Mouse (Mus musculus): ENCODE measurements around the gene Accsl. TPM values are rescaled to one million over a fixed set of nuclear protein-coding genes. Genes with fewer than 3 reads are reported as not detected.

Gene Accsl
- total and polyA plus RNA-seq, 3 experiments = 0.20 TPM; not detected in 2

DNA sequence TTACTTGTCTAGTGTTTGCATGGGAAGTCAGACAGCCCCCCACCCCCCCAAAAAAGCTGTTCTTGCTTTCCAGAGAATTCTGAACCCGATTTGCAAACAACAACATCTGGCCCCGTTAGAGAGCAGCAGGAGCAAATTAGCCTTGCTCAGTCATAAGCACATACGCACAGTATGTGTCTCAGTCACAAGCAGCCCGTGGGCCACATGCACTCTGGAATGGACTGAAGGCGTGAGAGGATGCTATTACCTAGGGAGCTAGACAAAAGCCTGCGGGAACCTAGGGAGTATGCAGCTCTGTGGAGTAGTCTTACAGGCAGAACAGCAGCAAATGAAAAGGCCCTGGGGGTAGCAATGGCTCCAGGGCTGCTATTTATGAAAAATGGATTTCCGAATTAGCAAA, 3.3 kb upstream of the Accsl start:
- Histone ChIP-seq H3K9ac (ENCODE audit: low read depth, low read length) (no peak overlapping the region), H3K36me3 (ENCODE audit: control insufficient read depth, insufficient read depth, low read length) (no peaks in the 10 kb centered on the region), H3K27me3 (ENCODE audit: control insufficient read depth, insufficient read depth, low read length) (no peaks in the 10 kb centered on the region; the same call in 1 of the 2 replicates), H3K27ac (no peak overlapping the region), H3K4me1 (ENCODE audit: control insufficient read depth, insufficient read depth, low read length) (no peaks in the 10 kb centered on the region), H3K79me2 (replicated peaks; ENCODE audit: control insufficient read depth, insufficient read depth, low read length) (no peaks in the 10 kb centered on the region), H3K4me3 (no peak overlapping the region)
- DNase-seq = no peak
- intact Hi-C loops (cut with DNase I) = no loop called here
- 90% methylated on average over 7 of the region's 7 CpGs for WGBS
- TF ChIP-seq CTCF (IDR thresholded peaks at IDR 0.05) = no peak
- TF ChIP-seq POLR2A (IDR thresholded peaks at IDR 0.05; ENCODE audit: insufficient read depth, low read depth, low read length) = no peak
- no peak for TF ChIP-seq EP300 (IDR thresholded peaks at IDR 0.05; ENCODE audit: insufficient read depth, low read depth, low read length)

DNA sequence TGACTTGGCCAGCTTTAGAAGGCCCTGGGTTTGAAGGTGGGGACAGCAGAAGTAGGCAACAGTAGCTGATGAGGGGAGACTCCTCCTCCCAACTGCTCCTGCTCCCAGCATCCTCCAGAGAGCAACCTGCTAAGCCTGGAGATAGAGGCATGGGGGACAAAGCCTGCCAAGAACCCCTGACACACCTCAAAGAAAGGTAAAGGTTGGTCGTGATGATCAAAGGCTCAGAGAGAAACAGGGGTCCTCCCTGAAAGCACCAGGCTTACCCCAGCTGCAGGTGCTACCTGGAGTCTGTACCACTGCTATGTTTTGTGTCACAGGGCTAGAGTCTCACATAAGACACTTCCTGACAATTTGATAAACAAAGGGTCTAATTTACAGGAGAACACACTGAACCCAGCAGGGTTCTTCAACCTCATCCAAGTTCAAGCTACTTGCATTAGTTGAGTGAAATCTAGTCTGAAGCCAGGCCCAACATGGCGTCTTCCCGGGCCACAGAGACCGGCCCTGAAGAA, 2.5 kb upstream of the Accsl start:
- 92% methylated on average over 4 of the region's 4 CpGs for WGBS
- no peaks in the 10 kb centered on the region for H3K4me1 ChIP-seq (ENCODE audit: control insufficient read depth, insufficient read depth, low read length)
- no peaks in the 10 kb centered on the region; the same call in 1 of the 2 replicates for H3K27me3 ChIP-seq (ENCODE audit: control insufficient read depth, insufficient read depth, low read length)
- H3K9ac ChIP-seq (ENCODE audit: low read depth, low read length) = no peak overlapping the region
- TF ChIP-seq EP300 (IDR thresholded peaks at IDR 0.05; ENCODE audit: insufficient read depth, low read depth, low read length) = no peak
- no peaks in the 10 kb centered on the region for H3K79me2 ChIP-seq (replicated peaks; ENCODE audit: control insufficient read depth, insufficient read depth, low read length)
- H3K36me3 ChIP-seq (ENCODE audit: control insufficient read depth, insufficient read depth, low read length) = no peaks in the 10 kb centered on the region
- no peak for DNase-seq
- no peak overlapping the region for H3K4me3 ChIP-seq
- H3K27ac ChIP-seq = no peak overlapping the region
- intact Hi-C loops (cut with DNase I) = loop anchor here (1.0 kb wide), 1 partner anchor 131 kb away; no protein-coding TSS in a partner anchor

DNA sequence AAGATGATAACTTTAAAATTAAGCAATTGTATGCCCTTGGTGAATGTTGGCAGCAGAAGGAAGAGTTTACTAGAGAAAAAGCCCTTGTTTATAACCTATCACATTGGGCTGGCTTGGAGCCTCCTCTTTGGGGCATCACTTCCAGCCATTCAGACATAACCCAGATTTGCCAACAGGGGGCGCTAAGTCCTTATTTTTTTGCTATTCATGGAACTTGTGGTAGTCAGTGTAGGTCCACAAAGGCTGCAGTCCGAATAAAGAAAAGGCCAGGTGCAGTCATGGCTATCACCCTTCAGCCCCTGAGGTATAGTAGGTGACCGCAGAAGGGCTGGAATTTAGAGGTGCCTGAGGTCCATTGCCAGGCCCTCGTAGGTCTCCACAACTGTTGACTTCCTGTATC, 1.9 kb upstream of the Accsl start:
- H3K27me3 ChIP-seq (ENCODE audit: control insufficient read depth, insufficient read depth, low read length) = no peaks in the 10 kb centered on the region; the same call in 1 of the 2 replicates
- no peaks in the 10 kb centered on the region for H3K36me3 ChIP-seq (ENCODE audit: control insufficient read depth, insufficient read depth, low read length)
- no peaks in the 10 kb centered on the region for H3K4me1 ChIP-seq (ENCODE audit: control insufficient read depth, insufficient read depth, low read length)
- H3K4me3 ChIP-seq = no peak overlapping the region
- no peak overlapping the region for H3K9ac ChIP-seq (ENCODE audit: low read depth, low read length)
- H3K79me2 ChIP-seq (replicated peaks; ENCODE audit: control insufficient read depth, insufficient read depth, low read length) = no peaks in the 10 kb centered on the region
- H3K27ac ChIP-seq = no peak overlapping the region
- peak; percentile 84 for TF ChIP-seq CTCF (IDR thresholded peaks at IDR 0.05)
- TF ChIP-seq EP300 (IDR thresholded peaks at IDR 0.05; ENCODE audit: insufficient read depth, low read depth, low read length) = no peak
- DNase-seq = peak; percentile 56 to 72
- intact Hi-C loops (cut with DNase I) = loop anchor here (1.0 kb wide), 1 partner anchor 131 kb away; no protein-coding TSS in a partner anchor
- 38% methylated on average over 4 of the region's 4 CpGs for WGBS

DNA sequence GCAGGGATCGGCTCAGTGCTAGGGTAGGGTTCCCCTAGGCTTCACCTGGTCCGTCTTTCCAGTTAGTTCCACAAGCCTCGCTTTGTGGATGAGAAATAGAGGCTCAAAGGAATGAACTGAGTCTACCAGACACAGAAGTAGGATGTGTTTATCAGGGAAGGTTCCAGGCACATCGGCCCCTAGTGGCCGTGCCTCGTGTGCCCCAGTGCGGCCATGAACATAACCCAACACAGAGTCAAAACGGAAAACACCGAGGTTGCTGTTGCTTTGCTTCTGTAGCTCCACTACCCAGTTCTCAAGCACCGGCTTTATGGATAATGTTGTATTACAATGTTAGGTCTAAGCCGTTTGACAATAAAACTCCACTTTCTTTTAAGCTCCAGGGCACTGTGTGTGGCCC, 391 bp downstream of the Accsl start:
- no peaks in the 10 kb centered on the region for H3K79me2 ChIP-seq (replicated peaks; ENCODE audit: control insufficient read depth, insufficient read depth, low read length)
- no peak overlapping the region for H3K27ac ChIP-seq
- no peak overlapping the region for H3K4me3 ChIP-seq
- intact Hi-C loops (cut with DNase I) = no loop called here
- DNase-seq = no peak
- H3K36me3 ChIP-seq (ENCODE audit: control insufficient read depth, insufficient read depth, low read length) = no peaks in the 10 kb centered on the region
- TF ChIP-seq POLR2A (IDR thresholded peaks at IDR 0.05; ENCODE audit: insufficient read depth, low read depth, low read length) (no peak), CTCF (IDR thresholded peaks at IDR 0.05) (no peak), EP300 (IDR thresholded peaks at IDR 0.05; ENCODE audit: insufficient read depth, low read depth, low read length) (no peak)
- no peaks in the 10 kb centered on the region; the same call in 1 of the 2 replicates for H3K27me3 ChIP-seq (ENCODE audit: control insufficient read depth, insufficient read depth, low read length)
- no peaks in the 10 kb centered on the region for H3K4me1 ChIP-seq (ENCODE audit: control insufficient read depth, insufficient read depth, low read length)
- WGBS = 78% methylated on average over 11 of the region's 11 CpGs
- H3K9ac ChIP-seq (ENCODE audit: low read depth, low read length) = no peak overlapping the region

DNA sequence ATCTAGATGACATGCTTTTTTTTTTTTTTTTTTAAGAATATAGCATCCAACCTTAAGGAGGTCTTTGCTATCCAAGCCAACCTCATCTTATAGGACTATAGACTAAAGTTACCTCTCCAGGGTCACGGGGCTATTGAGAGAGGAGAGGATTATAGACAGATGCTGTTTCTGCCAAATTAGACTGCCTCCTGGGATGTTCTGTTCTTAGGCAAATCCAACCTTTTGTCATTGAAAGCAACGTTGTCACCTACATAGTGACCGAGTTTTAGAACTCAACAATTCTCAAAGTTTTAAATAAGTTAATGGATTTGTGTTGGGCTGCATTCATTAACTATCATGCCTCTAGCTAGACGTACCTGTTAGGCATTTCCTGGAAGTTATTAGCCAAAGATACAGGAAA, 5.7 kb downstream of the Accsl start:
- Histone ChIP-seq H3K27ac (no peak overlapping the region), H3K36me3 (ENCODE audit: control insufficient read depth, insufficient read depth, low read length) (no peaks in the 10 kb centered on the region), H3K4me3 (no peak overlapping the region), H3K79me2 (replicated peaks; ENCODE audit: control insufficient read depth, insufficient read depth, low read length) (no peaks in the 10 kb centered on the region), H3K9ac (ENCODE audit: low read depth, low read length) (no peak overlapping the region), H3K4me1 (ENCODE audit: control insufficient read depth, insufficient read depth, low read length) (no peaks in the 10 kb centered on the region), H3K27me3 (ENCODE audit: control insufficient read depth, insufficient read depth, low read length) (no peaks in the 10 kb centered on the region; the same call in 1 of the 2 replicates)
- no peak for DNase-seq
- 69% methylated on average over 4 of the region's 4 CpGs for WGBS
- intact Hi-C loops (cut with DNase I) = no loop called here
- no peak for TF ChIP-seq EP300 (IDR thresholded peaks at IDR 0.05; ENCODE audit: insufficient read depth, low read depth, low read length)
- TF ChIP-seq POLR2A (IDR thresholded peaks at IDR 0.05; ENCODE audit: insufficient read depth, low read depth, low read length) = no peak
- no peak for TF ChIP-seq CTCF (IDR thresholded peaks at IDR 0.05)

DNA sequence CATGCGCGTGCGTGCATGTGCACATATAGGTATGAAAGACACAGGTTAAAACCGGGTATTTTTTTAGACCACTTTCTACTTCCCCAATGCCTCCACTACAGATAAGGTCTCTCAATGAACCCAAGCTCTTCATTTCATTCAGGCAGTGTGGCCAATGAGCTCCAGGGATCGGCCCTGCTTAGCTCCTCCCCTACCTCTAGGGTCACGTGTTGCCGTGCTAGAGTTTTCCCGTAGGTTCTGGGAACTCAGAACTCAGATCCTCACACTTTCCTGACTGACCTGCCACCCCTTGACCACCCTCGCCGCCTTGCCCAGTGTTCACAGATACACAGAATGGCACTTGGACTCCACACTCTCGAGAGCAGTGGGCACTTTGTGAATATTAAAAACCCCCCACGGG, 10.1 kb downstream of the Accsl start:
- Histone ChIP-seq H3K4me1 (ENCODE audit: control insufficient read depth, insufficient read depth, low read length) (no peaks in the 10 kb centered on the region), H3K27me3 (ENCODE audit: control insufficient read depth, insufficient read depth, low read length) (no peaks in the 10 kb centered on the region), H3K27ac (no peak overlapping the region), H3K9ac (ENCODE audit: low read depth, low read length) (no peak overlapping the region), H3K4me3 (no peak overlapping the region), H3K79me2 (replicated peaks; ENCODE audit: control insufficient read depth, insufficient read depth, low read length) (no peaks in the 10 kb centered on the region), H3K36me3 (ENCODE audit: control insufficient read depth, insufficient read depth, low read length) (no peaks in the 10 kb centered on the region)
- 70% methylated on average over 12 of the region's 12 CpGs for WGBS
- TF ChIP-seq POLR2A (IDR thresholded peaks at IDR 0.05; ENCODE audit: insufficient read depth, low read depth, low read length) (no peak), CTCF (IDR thresholded peaks at IDR 0.05) (no peak), EP300 (IDR thresholded peaks at IDR 0.05; ENCODE audit: insufficient read depth, low read depth, low read length) (no peak)
- no peak for DNase-seq
- intact Hi-C loops (cut with DNase I) = no loop called here
